Mouse (Mus musculus): ENCODE measurements at regions not wholly inside any gene's neighbourhood (a gene's known extent, or its start where the extent isn't known, plus 50 kb on each side); places are given as distances from the start of the nearest gene placed in this dataset.

GRCm38 (mm10) chr4:84028120-84028519 is 502.8 kb downstream of the Ccdc171 start:
- TF ChIP-seq POLR2A (IDR thresholded peaks at IDR 0.05; ENCODE audit: extremely low read depth, insufficient read depth, low read length): no peak
- no peak for TF ChIP-seq CTCF (IDR thresholded peaks at IDR 0.05; ENCODE audit: extremely low read depth, insufficient read depth, low read length)

Data from cortical plate, adult 2 months (tissue).